Mouse (Mus musculus) bone marrow macrophage, adult 2 months (primary cell): Measurements from ENCODE around the gene Itgb7. TPM values are rescaled to one million over a fixed set of nuclear protein-coding genes. Genes with fewer than 3 reads are reported as not detected.

ENCODE experiments used
- H3K27ac ChIP-seq: 2 replicates; pipeline ENCODE4 v1.5.1; 2012; ENCODE audit warnings: low read depth, low read length; ENCODE audit not compliant: insufficient read depth
- H3K4me1 ChIP-seq: 2 replicates; pipeline ENCODE4 v1.6.1; 2012; ENCODE audit warnings: low read length; ENCODE audit not compliant: control insufficient read depth, insufficient read depth
- H3K4me3 ChIP-seq: 2 replicates; pipeline ENCODE4 v1.5.1; 2012; ENCODE audit warnings: mild to moderate bottlenecking, low read length, moderate library complexity; ENCODE audit not compliant: insufficient read depth
- CTCF ChIP-seq: IDR thresholded peaks from 2 replicates; pipeline ENCODE4 v1.5.1; 2012; ENCODE audit warnings: low read depth, mild to moderate bottlenecking, low read length, moderate library complexity
- POLR2A ChIP-seq: IDR thresholded peaks from 2 replicates; pipeline ENCODE4 v1.6.1; 2012; ENCODE audit warnings: mild to moderate bottlenecking, low read depth, low read length, borderline replicate concordance
- polyA plus RNA-seq: library from polyadenylated mRNA; stranded (reverse); fragments of >200 nt; gene quantifications from 2 replicates; pipeline ENCODE4 v1.2.4, GENCODE M21; 2012; ENCODE audit not compliant: missing spikeins, insufficient read depth, insufficient read length

Gene Itgb7
- polyA plus RNA-seq, 1 experiment = 35.8 TPM

- Histone ChIP-seq H3K4me1 (peaks cover 8% of the 10 kb centered on the region), H3K27ac (no peak overlapping the region), H3K4me3 (no peak overlapping the region)
- TF ChIP-seq POLR2A (no peak), CTCF (no peak)
Observed at GRCm38 (mm10) chr15:102249251-102249691, 17.5 kb upstream of the Itgb7 start.

- TF ChIP-seq CTCF (no peak), POLR2A (no peak)
- H3K4me3 ChIP-seq = no peak overlapping the region
- H3K4me1 ChIP-seq = peaks cover 12% of the 10 kb centered on the region
- no peak overlapping the region for H3K27ac ChIP-seq
Observed at GRCm38 (mm10) chr15:102248812-102249191, 17.1 kb upstream of the Itgb7 start.

DNA sequence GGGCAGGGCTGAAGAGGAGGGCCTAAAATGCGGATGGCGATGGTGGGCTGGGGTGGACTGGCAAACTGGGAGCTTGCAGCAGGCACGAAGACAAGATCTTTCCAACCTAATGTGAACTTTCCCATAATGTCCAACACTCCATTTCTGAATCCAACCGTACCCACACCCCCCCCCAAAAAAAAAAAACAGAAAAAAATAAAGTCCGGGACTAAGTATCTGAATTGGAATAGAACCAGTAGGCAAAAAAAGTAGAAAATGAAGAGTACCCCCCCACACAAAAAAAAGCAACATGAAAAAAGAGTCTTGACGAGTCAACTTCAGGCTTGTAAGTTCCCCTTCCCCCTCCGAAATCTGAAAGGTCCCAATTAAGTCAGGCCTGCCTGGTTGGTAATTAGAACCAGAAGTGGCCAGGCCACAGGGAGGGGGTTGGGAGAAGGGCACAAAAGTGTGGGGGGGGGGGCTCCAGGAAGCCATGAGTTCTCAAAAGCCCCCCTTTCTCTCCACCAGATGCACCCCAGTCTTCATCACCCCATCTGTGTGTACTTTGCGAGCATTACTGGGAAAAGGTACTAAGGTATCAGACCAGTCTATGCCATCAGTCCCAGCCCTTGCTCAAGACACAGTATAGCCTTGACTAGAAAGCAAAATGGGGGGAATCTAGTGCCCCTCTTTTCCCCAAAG, 16.5 kb upstream of the Itgb7 start:
- peaks cover 12% of the 10 kb centered on the region for H3K4me1 ChIP-seq
- peak overlapping the region; percentile 67 for H3K4me3 ChIP-seq
- H3K27ac ChIP-seq = no peak overlapping the region
- TF ChIP-seq POLR2A (no peak), CTCF (no peak)

- Histone ChIP-seq H3K27ac (peak overlapping the region; percentile 49), H3K4me1 (peaks cover 19% of the 10 kb centered on the region), H3K4me3 (peak overlapping the region; percentile 73)
- TF ChIP-seq CTCF (no peak), POLR2A (no peak)
Observed at GRCm38 (mm10) chr15:102247252-102248130, 15.7 kb upstream of the Itgb7 start.

GRCm38 (mm10) chr15:102246866-102247251, 15.1 kb upstream of the Itgb7 start:
- Histone ChIP-seq H3K4me3 (peak overlapping the region; percentile 73), H3K4me1 (peaks cover 22% of the 10 kb centered on the region), H3K27ac (peak overlapping the region; percentile 24)
- TF ChIP-seq CTCF (no peak), POLR2A (no peak)

GRCm38 (mm10) chr15:102245891-102246741, 14.4 kb upstream of the Itgb7 start:
- TF ChIP-seq CTCF = no peak
- TF ChIP-seq POLR2A = no peak
- H3K27ac ChIP-seq = peak overlapping the region; percentile 68
- peak overlapping the region; percentile 73 for H3K4me3 ChIP-seq
- H3K4me1 ChIP-seq = peaks cover 22% of the 10 kb centered on the region

DNA sequence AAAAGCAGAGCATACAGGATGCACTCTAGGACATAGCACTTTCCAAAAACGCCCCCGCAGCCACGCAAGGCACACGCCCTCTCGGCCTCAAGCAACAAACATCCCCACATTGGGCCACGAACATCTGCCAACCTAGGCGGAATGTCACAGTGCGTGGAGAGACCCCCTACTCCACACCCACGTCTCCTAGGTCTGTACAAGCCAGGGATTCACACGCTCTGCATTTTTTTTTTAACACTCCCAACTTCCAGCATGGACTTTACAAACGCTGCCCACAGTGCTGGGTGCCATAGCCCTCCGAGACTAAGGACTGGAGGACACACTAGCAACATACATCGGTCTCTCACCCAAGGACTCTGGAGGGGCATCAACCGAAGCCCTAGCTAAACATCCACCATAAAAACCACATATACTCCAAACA, 13.7 kb upstream of the Itgb7 start:
- Histone ChIP-seq H3K4me1 (peaks cover 22% of the 10 kb centered on the region), H3K27ac (peak overlapping the region; percentile 68), H3K4me3 (peak overlapping the region; percentile 73)
- TF ChIP-seq CTCF (no peak), POLR2A (no peak)

- Histone ChIP-seq H3K4me1 (peaks cover 22% of the 10 kb centered on the region), H3K27ac (peak overlapping the region; percentile 95), H3K4me3 (peak overlapping the region; percentile 73)
- TF ChIP-seq CTCF (no peak), POLR2A (no peak)
Observed at GRCm38 (mm10) chr15:102244306-102245191, 12.8 kb upstream of the Itgb7 start.
